Mouse (Mus musculus) ES-CJ7 (cell line): ENCODE measurements around the gene Ap5b1.

Experiments
- DNase-seq: peaks from one replicate; pipeline ENCODE4 v3.0.0; 2011; ENCODE audit warnings: low read depth, low spot score

The Ap5b1 gene

DNA sequence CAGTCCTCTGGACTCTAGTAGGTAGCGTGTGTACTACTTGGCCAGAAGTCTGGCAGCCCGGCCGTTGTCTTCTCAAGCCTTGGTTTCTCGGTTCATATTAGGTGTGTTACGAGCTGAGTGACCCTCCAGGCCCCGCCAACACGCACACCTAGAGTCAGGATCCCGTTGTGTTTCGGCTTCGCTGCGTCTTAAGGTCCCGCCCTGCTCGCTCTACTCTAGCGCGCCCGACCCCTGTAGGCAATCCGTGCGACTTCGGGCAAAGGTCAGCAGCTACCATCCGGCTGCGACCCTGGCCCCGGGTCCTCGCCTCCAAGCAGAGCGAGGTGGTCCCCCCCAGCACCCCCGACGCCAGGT is 668 bp upstream of the Ap5b1 start:
- DNase-seq = peak; percentile 63

DNA sequence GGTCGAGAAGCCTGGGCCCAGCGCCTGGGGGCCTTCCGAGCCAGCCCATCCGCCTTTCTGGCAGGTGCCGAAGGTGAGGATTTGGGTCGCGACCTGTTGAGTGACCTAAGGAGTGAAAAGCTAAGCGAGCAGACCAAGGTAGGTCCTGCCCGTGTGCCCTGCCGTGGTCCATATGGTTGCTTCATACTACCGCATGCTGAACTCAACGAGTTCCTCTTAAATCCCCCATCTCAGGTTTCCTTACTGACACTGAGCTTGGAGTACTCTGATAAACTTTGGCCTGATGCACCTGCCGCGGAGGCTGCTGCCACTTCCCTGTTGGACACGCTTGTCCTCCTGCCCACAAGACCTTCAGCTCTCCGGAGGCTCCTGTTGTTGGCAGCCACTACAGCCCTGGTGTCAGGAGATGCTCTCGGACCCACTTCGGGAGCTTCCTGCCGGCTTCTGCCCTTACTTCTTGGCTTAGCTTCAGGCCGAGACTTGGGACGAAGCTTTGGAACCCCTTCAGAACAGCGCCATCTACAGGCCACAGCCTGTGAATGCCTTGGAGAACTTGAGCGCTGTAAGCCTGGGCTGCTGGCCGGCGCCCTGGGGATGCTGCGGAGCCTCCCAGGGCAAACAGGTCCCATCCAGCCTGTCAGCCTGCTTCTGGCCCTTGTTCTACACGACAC is 780 bp downstream of the Ap5b1 start:
- peak; percentile 93 for DNase-seq

DNA sequence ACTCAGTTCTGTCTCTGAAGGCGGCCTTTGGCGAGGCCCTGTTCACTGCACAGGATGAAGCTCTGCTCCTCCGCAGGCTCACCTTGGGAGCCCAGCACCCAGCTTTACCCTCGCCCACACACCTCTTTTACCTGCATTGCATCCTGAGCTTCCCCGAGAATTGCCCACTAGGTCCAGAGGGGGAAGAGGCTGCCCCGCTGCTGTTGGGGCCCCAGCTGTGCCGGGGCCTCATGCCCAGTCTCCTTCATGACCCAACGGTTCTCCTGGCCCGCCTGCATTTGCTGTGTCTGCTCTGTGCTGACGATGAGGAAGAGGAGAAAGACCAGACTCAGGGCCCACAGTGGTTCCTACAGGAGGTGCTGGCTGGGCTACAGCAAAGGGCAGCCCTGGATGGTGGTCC is 1.7 kb downstream of the Ap5b1 start:
- DNase-seq = no peak

DNA sequence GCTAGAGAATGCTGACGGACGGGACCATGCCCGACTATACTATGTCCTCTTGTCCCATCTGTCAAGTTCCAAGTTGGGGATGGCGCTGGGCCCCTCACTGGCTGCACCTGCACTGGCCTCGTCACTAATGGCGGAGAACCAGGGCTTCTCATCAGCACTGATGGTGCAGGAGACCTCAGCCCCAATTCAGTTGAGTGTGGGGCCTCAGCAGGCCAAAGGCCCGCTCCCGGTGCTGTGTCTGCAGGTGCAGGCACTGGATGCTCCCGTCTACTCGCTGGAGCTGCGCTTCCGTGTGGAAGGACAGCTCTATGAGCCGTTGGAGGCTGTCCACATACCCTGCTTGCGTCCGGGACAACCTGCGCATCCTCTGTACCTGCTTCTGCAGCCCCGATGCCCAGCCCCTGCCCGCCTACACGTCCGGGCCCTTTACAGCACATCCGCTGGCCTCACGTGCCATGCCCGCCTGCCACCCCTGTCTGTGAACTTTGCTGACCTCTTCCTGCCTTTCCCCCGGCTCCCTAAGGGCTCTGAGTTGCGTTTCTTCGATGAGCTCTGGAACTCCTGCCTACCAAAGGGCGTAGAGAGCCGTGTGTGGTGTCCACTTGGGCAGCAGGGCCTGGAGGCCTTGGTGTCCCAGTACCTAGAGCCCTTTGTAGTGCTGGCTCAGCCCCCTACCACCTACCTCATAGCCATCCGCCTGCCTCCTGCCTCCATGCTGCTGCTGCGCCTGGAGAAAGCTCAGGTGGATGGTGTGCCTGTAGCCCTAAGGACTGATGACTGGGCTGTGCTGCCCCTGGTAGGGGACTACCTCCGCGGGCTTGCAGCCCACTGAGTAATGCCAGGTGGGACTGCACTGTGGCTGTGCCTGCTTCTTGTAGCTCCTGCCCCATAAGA is 2.8 kb downstream of the Ap5b1 start:
- DNase-seq = no peak

DNA sequence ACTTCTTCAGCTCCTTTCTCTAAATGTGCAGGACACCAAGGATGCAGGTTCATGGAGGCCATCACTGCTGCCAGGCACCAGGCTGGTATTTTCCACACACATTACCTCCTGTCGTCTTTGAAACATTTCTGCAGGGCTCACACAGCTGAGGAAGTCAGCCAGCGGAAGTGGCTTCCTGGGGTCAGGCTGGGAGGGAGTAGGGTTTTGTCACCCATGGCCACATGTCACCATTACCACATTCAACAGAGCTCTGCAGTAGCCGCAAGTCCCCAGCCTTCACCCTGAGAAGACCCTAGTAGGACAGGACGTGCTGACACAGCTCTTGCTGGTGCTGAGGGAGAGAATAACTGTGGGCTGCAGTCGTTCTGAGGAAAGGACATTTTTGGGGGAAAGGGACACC is 4.0 kb downstream of the Ap5b1 start:
- no peak for DNase-seq

DNA sequence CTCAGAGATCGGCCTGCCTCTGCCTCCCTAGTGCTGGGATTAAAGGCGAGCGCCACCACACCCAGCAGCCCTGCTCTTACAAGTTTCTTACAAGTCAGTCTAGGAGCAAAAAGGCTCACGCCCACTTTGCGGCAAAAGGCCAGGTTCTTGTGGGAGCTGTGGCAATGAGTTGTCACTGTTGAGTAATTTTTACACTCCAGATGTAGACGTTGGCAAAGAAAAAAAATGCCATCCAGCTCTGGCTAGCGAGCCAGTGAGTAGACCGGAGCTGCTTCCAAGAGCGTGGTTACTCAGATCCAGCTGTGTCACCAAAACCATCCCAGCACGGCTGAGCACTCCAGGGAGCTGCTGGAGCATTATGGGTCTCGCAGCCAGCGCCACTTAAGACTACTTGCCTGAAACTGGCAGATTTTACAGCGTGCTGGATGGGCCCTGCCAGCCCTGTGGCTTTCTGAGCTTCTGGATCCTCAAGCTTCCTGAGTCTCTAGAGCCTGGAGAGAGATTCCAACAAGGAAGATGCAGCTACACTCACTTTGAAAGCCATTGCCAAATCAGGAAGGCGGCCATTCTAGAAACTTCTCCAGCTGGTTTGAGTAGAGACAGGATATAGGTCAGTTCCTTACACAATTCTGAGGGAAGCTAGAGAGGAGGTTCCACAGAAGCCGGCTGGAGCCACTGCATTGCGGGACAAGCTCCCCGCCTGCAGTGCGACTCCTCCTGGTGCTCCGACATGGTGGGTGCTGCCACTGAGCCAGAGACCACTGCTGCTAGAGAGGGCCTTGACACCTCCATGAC is 4.7 kb downstream of the Ap5b1 start:
- no peak for DNase-seq

DNA sequence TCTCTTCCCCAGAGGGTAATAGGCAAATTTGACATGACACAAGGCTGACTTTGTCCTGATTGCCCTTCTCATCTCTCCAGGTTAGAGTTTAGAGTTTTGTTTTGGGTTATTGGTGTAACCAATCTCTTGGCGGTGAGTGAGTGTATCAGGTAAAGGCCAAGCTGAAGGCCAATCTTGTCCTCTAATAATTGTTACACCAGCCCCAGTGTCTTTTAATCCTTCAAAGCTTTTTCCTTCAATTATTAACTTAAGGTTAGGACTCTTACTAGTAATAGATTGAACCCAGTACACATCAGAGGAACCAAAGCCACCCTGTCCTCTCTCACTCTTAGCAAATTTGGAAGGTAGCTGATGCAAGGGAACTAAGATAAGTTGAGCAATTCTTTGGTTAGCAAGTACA is 7.5 kb downstream of the Ap5b1 start:
- DNase-seq = no peak

DNA sequence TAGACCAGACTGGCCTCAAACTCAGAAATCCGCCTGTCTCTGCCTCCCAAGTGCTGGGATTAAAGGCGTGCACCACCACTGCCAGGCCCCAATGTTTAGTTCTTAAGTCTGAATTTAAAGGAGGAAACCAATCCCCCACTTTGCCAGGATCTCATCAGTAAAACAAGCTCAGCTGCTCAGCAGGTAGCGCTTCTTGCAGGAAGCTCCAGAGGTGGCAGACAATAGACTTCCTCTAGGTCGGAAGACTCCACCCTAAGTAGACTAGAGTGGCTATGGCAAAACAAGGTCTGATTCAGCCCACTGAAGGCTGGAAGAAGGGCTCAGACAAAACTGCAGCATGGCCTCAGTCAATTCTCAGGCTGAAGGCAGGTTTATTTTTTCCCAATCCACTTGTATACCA is 12.1 kb downstream of the Ap5b1 start:
- peak; percentile 95 for DNase-seq

DNA sequence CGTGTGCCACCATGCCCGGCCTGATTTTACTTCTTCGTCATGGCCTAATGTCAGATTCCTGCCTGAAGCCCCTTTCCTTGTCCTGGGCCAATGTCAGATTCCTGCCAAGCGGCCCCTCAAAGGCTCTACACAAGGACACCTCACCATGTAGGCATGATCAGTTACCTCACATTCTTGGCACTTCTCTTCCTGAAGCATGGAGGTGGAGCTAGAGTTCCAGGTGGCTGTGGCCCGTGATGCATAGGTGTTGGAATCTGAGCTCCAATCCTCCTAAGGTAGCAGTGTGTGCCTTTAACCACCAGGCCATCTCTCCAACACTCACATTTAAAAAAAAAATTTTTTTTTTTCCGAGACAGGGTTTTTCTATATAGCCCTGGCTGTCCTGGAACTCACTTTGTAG is 13.0 kb downstream of the Ap5b1 start:
- DNase-seq = peak; percentile 51

DNA sequence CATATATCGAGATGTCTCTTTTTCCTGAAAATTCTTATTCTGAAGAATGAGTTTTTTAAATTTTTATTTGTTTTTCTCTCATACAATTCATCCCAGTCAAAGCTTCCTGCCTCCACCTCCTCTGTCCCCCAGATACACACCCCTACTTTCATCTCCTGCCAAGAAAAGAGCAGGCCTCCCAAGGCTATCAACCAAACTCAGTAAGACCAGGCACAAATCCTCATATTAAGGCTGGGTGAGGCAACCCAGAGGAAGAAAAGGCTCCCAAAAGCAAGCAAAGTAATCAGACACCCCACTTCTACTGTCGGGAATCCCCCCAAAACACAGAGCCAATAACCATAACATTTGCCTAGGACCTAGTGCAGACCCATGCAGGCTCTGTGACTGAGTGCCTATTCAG is 14.2 kb downstream of the Ap5b1 start:
- no peak for DNase-seq

DNA sequence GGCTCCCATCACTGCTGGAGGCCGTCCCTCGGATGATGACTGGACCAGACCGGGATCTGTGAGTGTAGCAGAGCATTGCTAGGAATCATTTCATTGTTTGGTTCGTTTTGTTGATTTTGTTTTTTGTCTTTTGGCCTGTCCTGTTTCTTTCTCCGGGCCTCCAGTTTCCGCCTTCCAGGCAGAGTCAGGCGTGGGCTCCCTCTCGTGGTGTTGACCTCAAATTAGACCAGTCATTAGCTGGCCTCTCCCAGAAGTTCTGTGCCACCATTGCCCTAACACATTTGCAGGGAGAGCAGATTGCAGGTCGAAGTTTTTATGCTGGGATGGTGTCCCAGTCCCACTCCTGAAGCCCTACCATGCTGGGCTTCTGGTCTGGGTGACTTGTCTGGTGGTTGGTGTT is 21.3 kb downstream of the Ap5b1 start:
- peak; percentile 40 for DNase-seq

DNA sequence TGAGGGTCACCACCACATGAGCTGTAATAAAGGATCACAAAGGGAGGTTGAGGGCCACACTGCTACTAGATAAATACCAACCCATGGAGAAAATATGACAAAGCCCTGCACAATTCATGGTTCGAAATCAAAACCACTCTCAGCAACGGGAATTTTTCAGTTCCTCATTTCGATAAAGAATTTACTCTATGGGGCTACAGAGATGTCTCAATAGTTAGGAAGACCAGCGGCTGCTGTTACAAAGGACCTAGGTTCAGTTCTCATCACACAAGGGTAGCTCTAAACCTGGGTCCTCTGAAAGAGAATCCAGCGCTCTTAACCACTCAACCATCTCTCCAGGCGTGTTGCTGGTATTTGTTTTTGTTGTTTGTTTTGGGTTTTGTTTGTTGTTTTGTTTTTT is 24.1 kb downstream of the Ap5b1 start:
- DNase-seq = no peak

DNA sequence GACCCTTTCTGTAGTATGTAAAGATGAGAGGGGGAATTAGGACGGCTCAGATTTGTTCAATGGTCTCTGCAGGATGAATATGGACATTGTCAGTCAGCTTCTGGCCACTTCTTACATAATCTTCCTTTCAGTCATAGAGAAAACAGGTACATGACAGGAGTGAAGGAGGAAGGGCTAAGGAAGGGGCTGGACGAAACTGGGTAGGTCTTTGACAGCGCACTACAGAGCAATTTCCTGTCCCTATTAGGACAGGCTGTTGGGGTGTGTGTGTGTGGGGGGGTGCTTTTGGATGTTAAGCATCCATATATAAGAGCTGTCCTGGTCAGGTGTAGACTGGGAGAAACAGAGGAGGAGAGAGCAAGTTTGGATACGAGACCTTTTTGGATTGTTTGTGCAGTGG is 31.4 kb downstream of the Ap5b1 start:
- DNase-seq = no peak

DNA sequence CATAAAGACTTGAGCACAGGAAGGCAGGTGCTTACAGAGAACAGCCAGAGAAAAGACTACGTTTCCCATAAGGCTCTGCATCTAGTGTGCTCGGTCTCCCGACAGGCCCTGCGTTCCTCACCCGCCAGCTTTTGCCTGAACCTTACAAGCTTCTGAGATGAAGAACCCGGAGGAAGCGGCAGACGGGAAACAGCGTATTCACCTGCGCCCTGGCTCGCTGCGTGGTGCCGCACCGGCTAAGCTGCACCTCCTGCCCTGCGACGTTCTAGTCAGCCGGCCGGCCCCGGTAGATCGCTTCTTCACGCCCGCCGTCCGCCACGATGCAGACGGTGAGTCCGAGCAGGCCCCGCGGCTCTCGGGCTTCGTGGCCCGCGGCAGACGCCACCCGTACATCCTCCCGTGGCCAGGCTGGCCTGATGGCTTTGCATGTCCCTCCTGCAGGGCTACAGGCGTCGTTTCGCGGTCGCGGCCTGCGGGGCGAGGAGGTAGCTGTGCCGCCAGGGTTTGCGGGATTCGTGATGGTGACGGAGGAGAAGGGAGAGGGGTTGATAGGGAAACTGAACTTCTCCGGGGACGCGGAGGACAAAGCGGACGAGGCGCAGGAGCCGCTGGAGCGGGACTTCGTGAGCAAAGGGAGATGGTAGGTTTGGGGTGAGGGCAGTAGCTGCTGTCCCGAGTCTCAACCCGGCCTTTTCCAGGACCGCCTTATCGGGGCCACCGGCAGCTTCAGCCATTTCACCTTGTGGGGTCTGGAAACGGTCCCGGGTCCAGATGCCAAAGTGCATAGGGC is 34.1 kb downstream of the Ap5b1 start, which contains the start of gene Rnaseh2c:
TSS of gene Rnaseh2c (plus strand) at position 122 of the 790 bp plus-strand sequence.
- DNase-seq = peak; percentile 88

DNA sequence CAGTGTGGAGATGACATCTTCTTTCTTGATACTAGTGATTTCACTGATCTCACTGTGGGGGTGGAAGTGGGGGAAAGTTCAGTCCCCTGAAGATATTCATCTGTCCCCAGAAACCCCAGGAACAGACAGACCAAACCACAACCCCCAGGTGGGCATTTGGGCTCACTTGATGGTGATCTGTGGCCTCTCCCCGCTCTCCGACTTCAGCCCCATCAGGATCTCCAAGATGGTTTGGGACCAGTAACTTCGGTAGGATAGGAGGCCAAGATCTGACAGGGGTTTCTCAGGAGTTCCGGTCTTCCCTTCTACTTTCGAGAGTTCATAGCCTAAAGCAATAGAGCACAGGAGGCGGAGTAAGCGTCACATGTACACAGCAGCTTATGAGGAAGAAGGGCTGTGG is 35.8 kb downstream of the Ap5b1 start:
- DNase-seq = no peak

DNA sequence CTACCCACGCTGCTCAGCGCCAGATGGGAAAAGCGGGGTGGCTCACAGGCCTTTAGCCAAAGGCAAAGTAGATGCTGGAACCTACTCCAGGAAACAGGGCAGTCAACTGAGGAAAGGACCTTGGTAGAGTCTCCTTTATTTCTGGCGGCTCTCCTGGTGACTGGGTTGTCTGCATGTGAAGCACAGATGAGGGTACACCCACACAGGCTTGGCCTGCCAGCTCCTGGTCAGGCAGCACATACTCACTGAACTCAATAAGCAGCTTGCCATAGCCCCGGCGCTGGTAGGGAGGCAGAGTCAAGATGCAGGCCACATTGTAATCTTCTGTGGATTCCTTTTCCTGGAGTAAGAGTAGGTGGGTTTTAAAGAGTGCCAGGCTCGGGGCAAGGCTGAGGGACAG is 37.3 kb downstream of the Ap5b1 start:
- DNase-seq = no peak

DNA sequence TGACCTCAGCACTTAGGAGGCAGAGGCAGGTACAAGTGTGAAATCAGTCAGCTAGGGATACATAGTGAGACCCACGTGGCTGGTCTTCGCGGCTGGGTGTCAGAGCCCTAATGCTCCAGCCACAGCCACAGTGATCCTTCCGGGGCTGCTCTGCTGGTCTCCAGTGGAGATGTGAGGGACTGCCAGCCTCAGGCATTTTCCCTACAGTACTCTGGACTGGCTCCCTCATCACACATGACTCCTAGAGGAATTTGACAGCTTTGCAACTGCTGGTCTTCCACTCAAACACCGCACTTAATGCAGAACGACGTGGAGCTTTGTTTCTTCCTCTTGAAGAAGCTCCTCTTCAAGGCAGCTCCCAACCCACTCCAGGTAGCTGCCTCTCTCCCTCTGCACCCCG is 38.4 kb downstream of the Ap5b1 start:
- DNase-seq = peak; percentile 43

DNA sequence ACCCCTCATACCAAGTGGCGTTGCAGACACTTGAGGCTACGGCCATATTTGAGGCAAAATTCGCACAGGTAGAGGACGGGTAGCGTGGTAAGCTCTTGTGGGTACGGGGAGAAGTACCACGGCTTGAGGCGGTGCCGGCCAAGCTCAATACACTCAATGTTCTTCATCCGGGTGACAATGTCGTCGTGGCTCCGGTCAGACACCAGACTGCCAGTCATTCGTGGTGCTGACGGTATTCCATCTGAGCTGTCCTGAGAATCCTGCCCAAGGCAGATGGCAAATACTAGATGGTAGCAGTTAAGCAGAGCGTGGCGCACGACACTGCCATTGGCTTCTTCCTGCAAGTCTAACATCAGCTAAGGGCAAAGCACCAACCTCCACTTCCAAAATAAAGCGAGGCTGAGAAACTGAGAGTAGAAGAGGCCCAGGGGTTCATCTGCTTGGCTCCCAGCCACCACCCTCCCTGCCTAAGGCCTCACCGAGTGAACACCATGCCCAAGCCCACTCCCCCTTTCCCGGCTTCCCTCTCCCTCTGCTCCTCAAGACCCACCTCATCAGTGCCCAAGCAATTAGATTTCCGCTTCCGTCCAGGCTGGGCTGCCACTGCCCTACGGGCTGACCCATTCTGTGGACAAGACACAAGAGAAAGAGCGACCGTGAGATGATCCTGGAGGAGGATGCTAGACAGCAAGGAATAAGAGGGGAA is 40.0 kb downstream of the Ap5b1 start:
- DNase-seq = no peak

DNA sequence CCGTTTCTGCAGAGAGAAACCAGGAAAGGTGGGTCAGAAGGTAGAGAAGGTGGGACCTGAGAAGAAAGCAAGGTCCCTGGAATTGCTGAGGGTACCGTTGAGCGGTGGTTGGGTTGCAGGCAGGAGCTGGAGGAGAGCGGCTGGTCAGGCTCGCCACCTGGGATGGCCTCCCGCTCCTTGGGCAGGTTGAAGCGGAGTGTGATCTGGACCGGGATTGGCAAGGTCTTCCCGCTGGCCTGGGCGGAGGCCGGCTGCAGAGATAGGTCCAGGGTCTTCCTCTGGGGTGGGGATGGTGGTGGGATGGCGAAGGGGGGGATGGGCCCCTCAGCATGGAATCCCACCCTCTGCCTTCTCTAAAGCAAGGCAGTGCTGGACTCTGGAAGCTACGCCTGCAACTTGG is 40.9 kb downstream of the Ap5b1 start:
- DNase-seq = no peak

DNA sequence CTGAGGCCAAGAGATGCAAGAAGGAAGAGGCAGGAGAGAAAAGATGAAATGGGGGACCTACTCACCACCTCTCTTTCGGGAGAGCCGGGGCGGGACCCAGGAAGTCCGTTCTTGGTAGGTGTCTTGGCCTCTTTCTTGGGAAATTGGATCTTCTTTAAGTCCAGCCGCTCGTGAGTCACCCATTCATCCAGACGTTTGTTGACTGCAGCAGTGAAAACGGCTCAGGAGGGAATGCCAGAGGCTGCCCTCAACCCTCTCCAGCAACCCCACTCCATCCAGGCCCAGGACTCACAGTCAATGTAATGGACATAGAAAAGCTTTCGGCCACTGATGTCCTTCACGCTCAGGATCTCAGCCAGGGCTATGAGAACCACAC is 41.3 kb downstream of the Ap5b1 start:
- DNase-seq = no peak
